Mouse (Mus musculus) adrenal gland, adult 2 months (tissue): ENCODE data around the gene Slc25a39. TPM values are rescaled to one million over a fixed set of nuclear protein-coding genes. Genes with fewer than 3 reads are reported as not detected.
"Not testable (repeated sequence)": the region's sequence is repeated elsewhere in the genome, so short reads cannot be mapped to it uniquely, and the experiment has no call there.

Experiments
- DNase-seq: peaks from one replicate; pipeline ENCODE4 v3.0.0; 2021
- polyA plus RNA-seq: library from polyadenylated mRNA; depleted of rRNA; stranded (reverse); fragments of >200 nt; gene quantifications from 2 replicates; pipeline ENCODE4 v1.2.3, GENCODE M21; 2012
- total RNA-seq, 2 experiments: library from RNA; stranded (reverse); gene quantifications; 2 replicates each; pipeline ENCODE4 v1.2.3; 2021

Gene Slc25a39
- total and polyA plus RNA-seq, 3 experiments = 504 to 1,107 (median 683) TPM

- no peak for DNase-seq
These were observed 7.5 kb upstream of the Slc25a39 start for GRCm38 (mm10) chr11:102415034-102415802.

- no peak for DNase-seq
These were observed 5.3 kb upstream of the Slc25a39 start for GRCm38 (mm10) chr11:102413059-102413458.

GRCm38 (mm10) chr11:102411704-102412103 lies 4.0 kb upstream of the Slc25a39 start:
- peak; percentile 93 for DNase-seq

- DNase-seq = peak; percentile 15
These were observed 3.3 kb upstream of the Slc25a39 start for GRCm38 (mm10) chr11:102411061-102411460.

- not testable (repeated sequence) for DNase-seq
These were observed 2.6 kb upstream of the Slc25a39 start for GRCm38 (mm10) chr11:102410345-102410744.

GRCm38 (mm10) chr11:102409795-102410330 lies 2.1 kb upstream of the Slc25a39 start:
- no peak for DNase-seq

GRCm38 (mm10) chr11:102408888-102409794 lies 1.4 kb upstream of the Slc25a39 start:
- peak; percentile 24 for DNase-seq

- peak; percentile 99 for DNase-seq
These were observed 664 bp upstream of the Slc25a39 start for GRCm38 (mm10) chr11:102408344-102408876.

GRCm38 (mm10) chr11:102406900-102407833 lies 579 bp downstream of the Slc25a39 start:
- DNase-seq = peak; percentile 97

- DNase-seq = no peak
These were observed 1.3 kb downstream of the Slc25a39 start for GRCm38 (mm10) chr11:102406401-102406800.

GRCm38 (mm10) chr11:102405544-102406285 lies 2.0 kb downstream of the Slc25a39 start:
- peak; percentile 26 for DNase-seq

- peak; percentile 65 for DNase-seq
These were observed 3.4 kb downstream of the Slc25a39 start for GRCm38 (mm10) chr11:102404161-102405010.

GRCm38 (mm10) chr11:102403657-102404056 lies 4.1 kb downstream of the Slc25a39 start:
- no peak for DNase-seq

- peak; percentile 13 for DNase-seq
These were observed 5.7 kb downstream of the Slc25a39 start for GRCm38 (mm10) chr11:102401898-102402500.

- no peak for DNase-seq
These were observed 7.1 kb downstream of the Slc25a39 start for GRCm38 (mm10) chr11:102400513-102401084.

- no peak for DNase-seq
These were observed 8.1 kb downstream of the Slc25a39 start for GRCm38 (mm10) chr11:102399610-102400072.

- no peak for DNase-seq
These were observed 8.6 kb downstream of the Slc25a39 start for GRCm38 (mm10) chr11:102399107-102399506.
